Mouse (Mus musculus): ENCODE results near the gene Ccl5. TPM values are rescaled to one million over a fixed set of nuclear protein-coding genes. Genes with fewer than 3 reads are reported as not detected.
"Not testable (repeated sequence)": the region's sequence is repeated elsewhere in the genome, so short reads cannot be mapped to it uniquely, and the experiment has no call there.

Ccl5 gene
- not detected for total RNA-seq (2021)

DNA sequence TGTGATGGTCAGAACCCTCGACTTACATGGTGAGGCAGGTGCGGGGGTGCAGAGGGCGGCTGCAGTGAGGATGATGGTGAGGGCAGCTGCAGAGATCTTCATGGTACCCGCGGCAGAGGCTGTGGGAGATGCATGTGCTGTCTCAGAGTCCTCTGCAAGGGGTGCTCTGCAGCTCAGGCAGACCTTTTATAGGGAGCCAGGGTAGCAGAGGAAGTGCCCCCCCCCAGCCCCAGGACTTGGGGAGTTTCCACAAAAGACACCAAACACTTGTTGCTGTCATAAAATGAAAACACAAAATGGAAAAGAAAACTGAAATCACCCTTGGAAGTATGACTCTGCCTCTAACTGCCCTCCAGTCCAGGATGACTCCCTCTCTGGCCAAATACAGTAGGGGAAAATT, at the start of gene Ccl5:
TSS of gene Ccl5 (minus strand) at position 159 of the 400 bp plus-strand sequence.
- DNase-seq, result no peak

DNA sequence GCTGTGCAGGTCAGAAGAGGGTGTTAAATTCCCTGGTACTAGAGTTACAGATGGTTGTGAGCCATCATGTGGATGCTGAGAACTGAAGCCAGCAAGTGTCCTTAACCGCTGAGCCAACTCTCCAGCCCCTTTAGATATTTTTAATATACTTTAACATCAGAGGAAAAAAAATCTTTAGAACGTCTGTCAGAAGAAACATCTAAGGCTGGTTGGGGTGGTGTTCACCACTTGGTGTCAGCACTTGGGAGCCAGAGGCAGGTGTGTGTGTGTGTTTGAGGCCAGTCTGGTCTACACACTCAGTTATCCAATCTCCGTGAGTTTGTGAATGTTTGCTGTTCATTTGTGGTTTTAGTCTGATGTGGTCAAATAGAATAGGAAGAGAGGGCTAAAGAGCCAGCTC, 48.7 kb upstream of the Ccl5 start:
- DNase-seq, result no peak

DNA sequence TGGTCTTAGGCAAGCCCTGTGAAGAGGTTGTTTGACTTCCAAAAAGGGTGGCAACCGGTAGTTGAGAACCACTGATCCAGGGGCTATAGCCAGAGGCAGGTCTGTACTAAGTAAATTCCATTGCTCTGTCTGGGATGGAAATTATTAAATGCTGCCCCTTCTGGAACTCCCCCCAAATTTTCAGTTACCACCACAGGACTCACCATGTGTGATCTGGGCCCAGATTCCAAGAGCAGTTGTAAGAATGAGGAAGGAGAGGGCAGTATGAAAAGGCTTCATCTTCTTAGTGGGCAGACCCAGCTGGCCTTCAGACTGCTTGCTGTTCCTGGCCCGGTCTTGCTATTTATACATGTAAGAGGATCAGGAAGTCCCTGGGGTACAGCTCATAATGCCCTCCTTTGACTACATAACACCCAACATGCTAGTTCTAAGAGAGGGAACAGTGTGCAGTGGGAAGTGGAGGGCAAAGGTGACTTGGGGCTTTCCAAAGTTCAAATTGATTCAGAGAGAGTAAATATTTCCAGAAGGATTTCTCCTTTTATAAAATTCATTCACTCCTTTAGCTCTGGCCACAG, 48.0 kb upstream of the Ccl5 start, which contains the start of gene Ccl9:
TSS of gene Ccl9 (minus strand) at position 451 of the 575 bp plus-strand sequence.
- DNase-seq, result no peak

DNA sequence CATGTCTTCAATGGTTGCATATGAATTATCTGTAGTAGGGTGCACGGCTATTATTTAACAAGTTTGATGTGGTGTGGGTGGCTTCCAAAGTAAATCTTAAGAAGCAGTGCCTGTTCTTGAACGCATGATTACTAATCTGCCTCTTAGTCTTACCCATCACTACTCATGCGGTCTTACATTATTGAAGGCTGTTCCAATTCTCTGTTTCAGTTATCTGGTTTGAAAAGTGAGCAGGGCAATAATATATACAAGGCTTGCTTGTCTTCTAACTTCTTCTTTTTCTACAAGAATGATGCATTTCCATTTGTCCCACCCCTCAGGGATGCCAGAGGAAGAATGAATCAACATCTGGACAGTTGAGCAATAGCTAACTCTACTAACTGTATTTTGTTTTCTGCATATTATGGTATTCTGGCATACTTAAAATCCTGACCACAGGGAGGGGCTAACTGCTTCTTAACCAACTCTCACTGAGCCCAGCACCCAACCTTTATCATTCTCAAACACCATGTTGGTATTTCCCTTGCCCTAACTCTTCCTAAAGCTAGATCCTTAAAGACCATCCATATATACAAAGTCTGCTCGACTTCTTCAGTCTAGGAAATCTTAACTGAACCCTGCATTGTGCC, 46.7 kb upstream of the Ccl5 start:
- no peak for DNase-seq

DNA sequence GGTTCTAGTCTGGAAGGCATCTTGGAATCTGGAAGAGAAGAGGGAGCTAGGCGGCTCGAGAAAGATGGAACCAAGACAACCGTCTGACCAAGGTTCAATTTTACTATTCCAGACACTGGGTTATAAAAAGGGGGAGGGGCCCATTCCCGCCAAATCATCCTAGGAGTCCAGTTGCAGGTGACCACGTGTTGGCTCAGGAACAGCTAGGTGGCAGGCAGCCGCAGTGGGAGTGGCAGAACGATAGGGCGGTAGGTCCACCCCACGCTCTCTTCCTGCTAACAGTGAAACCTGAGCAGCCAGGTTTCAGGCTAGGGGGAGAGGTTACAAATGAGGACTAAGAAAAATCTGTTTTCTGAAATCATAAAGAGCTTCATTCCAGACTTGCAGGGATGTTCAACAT, 42.5 kb upstream of the Ccl5 start:
- no peak for DNase-seq

DNA sequence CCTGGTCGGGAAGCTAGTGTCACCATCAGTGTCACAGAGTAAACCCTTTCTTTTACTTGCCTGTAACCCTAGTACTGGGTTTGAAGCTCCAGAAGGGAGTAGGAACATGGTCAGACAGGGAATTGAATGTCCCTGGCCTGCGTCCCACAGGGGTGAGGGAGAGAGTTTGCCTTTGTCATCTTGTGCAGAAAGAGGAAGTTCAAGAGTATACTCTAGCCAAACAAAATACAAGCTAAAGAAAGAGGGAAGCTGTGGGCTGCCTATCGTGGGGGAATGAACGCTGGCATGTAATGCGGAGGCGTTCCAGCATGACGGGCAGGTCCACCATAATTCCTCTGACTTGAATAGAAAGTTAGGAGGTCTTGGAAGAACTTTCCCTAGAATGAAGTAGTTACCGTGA, 41.9 kb upstream of the Ccl5 start:
- DNase-seq, result peak; percentile 53

DNA sequence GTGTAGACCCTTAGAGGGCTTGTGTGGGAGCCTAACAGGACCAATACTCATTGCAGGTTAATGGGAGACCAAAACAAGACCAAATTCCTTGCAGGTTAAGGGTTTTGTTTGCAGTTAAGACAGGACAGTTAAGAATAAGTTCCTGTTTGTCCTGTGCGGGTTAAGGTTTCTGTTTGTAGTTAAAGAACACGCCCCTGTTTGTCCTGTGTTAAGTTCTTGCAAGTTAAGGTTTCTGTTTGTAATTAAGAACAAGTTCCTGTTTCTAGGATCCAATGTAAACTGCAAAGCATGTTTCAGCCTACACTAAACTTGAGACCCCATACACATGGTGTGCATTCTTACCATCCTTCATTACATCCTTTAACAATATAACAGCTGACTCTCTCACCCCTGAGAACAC, 39.9 kb upstream of the Ccl5 start:
- no peak for DNase-seq

DNA sequence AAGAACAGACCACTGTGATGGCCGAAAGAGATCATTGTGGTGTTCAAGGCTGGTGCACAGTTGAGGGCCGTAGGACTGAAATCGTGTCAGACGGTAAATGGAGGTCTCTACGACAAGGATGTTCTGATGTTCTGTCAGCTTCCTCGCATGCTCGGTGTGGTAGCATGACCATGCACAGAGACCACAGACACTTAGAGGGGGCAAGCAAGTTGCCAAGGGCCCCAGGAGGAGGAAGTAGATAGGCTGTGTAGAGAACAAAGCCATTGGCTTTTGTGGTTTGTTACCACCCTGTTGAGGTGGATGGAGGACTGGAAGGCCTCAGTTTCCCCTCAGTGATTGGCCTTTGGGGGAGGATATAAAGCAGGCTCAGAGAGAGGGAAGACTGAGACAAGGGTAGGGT, 38.9 kb upstream of the Ccl5 start:
- DNase-seq, result no peak

DNA sequence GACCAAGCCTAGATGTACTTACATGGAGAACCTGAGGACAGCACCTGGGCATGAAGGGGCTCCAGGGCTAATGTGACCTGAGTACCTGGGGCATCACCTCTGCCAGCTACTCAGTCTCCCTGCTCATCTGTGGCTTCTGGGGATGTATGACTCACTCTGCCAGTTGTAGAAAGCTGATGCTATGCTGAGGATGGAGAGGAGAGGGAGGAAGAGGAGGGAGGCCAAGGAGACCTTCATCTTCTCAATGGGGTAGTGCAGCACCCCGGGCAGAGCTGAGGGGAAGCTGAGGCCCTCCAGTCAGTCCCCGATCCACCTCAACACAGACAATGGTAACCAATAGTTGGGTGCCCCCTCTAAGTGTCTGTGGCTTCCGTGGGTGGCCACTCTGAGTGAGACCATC, 38.5 kb upstream of the Ccl5 start:
- DNase-seq, result no peak

DNA sequence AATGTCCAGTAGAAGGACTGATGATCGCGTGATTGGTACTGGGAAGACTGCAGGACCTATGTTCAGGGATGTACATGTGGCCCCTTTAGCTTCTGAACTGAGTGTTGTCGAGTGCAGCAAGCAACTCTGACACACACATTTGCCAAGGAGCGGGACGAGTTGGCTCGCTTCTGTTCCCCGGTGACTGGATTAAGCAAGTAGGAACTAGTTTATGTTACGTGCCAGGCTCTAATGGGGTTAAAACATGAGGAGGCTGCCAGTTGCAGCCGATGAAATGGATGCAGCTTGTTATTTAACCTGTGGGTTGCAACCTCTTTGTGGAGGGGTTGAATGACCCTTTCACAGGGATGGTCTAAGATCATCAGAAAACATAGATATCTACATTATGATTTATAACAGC, 37.7 kb upstream of the Ccl5 start:
- DNase-seq, result no peak

DNA sequence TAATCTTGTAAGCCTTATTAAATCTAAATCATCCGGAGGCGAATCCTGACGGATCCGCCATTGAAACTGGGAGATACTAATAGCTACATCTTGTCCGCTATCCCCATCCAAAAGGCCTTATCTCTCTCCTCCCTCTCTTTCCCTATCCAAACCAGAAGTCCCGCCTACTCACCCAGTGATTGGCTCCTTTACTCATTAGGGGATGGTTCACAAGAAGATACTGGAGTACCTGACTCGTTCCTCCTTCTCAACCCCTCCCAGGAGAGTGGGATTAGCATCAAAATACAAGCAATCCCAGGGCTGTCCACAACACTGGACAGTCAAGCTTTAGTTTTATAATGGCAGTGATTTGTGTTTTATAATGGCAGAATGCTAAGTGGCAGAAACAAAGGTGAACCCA, 37.0 kb upstream of the Ccl5 start:
- no peak for DNase-seq

DNA sequence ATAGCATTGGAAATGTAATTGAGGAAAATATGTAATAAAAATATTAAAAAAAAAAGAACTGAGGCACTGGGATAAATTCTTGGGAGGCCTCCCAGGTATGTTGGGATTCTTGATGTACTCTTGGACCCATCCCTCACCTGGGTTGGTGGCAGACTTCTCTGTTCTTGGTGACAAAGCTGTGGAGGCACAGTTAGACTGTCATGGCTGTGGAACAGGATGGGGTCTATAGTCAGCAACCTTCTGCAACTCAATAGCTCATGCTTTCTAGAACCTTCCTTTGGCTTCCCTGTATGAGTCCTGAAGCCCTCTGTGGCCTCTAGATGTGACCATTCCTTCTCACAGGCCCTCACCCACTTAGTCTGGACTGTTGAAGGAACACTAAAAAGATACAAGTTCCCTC, 36.3 kb upstream of the Ccl5 start:
- DNase-seq, result no peak

DNA sequence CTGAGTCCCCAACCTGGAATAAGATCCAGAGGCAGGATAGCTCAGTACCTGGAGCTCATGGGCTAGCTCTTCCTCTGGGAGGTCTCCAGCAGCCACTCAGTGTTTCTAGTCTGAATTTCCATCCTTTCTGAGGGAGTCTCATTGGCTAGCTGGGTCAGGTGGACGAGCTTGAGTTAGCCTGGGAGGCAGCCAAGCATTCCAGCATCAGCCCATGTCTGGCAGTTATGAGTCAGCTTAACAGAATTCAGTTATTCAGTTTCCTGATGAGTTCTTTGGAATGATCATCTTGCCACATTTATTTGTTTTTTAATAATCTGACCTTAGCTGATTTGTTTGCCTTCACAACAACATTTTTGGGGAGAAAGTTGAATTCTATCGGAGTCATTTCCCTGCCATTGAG, 33.4 kb upstream of the Ccl5 start:
- DNase-seq, result peak; percentile 59

DNA sequence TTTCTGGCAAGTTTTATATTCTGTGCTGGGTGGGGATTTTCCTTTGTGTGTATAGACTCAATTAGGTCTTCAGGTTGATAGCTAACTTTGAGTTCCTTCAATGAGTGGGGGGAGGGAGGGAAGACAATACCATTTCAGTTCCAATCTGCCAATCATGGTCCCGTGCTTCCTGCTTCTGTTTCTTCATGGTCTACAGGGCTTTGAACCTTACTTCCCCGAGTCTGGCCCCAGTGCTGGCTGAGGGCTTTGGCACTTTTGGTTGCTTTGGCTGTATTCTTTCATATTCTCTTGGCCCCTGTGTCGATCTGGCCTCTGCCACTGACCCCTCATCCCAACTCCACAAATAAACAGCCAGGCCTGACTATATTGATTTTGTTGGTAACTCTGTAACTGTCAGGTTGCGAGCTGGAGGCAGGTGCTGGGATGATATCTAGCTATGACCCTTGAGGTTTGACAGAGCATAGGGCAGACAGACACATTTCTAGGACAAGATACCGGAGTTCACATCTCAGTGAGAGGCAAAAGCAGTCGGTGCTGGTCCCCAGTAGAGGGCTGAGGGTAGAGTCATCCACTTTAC, 32.1 kb upstream of the Ccl5 start:
- no peak for DNase-seq

DNA sequence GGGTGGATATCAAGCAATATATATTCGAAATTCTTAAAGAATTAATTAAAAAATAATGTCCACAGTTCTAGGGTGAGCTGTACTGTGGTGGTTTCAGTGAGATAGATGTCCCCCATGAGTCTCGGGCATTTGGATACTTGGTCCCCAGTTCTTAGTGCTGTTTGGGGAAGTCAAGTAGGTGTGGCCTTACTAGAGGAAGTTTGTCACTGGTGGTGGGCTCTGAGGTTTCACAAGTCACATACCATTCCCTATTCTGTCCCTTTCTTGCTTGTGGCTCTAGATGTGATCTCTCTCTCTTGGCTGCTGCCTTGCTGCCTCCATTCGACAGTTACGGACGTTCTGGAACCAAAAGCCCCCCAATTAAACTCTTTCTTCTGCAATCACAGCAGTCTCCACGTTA, 30.1 kb upstream of the Ccl5 start:
- DNase-seq, result no peak

DNA sequence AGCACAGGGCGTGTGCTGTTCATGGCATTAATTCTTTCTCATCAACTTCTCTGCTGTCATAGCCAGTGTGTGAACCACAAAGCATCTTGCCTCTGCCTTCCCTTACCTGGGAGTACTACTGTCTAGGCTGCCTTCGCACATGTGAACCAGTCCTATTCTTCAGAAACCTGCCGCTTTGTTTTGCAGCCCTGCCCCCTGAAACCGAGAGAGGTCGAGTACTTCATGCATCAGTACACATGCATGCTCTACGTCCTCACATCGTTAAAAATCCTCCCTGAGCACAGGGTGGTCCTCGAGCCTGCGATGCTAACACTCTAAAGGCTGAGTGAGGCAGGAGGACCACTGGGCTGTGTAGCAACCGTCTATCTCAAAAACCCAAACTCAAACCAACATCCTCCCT, 26.8 kb upstream of the Ccl5 start:
- no peak for DNase-seq

DNA sequence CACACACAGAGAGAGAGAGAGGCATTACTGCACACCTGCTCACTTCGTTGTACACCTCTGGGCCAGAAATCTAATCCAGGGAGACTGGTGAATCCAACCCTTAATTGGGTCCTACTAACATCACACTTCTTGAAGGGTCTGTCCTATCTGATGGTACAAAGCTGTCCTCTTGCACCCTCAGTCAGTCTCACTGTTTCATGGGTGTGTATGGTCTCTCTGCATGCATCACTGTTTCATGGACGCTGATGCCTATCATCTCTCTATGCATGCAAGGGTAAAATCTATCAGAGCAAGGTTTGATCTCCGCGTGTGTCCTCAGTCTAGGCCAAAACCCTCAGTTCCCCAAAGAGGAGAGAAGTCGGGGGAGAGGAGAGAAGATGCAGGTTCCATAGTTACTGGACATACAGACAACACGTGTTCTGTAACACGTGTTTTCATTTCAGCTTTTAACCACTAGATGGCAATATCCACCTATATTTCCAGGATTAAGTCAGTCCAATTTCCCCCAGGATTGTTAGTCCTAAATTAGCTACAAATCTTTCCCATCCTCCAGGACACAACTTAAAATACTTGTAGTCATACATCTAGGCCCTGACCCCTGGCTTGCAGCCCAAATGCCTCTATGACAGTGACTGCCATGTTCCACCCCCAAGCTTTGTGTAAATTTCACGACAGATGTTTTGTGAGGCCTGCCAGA, 25.9 kb upstream of the Ccl5 start:
- peak; percentile 70 for DNase-seq

DNA sequence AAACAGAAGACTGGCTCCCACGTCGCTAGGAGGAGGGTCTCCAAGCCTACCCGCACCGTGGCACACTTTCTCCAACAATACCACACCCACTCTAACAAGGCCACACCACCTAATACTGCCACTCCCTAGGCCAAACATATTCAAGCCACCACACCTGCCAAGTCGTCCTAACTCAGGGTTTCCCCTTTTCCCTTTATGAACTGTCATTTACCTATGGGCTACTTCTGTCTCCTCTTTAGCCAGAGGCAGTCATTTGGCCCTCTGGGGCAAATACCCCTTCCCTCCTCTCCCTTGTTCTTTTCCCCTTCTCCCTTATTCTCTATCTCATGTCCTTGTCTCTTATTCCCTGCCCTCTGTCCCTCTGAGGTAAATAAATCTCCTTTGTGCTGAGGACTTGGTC, 21.4 kb upstream of the Ccl5 start:
- no peak for DNase-seq

DNA sequence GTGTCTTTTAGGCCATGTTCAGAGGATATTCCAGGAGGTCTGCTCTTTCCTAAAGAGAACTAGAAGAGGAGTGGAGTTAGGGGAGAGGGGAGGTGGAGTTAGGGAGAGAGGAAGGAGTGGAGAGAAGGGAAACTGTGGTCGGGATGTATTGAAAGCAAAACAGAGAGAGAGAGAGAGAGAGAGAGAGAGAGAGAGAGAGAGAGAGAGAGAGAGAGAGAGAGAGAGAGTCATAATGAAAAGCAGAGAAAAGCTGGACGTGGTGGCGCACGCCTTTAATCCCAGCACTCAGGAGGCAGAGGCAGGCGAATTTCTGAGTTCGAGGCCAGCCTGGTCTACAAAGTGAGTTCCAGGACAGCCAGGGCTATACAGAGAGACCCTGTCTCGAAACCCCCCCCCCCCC, 20.7 kb upstream of the Ccl5 start:
- not testable (repeated sequence) for DNase-seq

DNA sequence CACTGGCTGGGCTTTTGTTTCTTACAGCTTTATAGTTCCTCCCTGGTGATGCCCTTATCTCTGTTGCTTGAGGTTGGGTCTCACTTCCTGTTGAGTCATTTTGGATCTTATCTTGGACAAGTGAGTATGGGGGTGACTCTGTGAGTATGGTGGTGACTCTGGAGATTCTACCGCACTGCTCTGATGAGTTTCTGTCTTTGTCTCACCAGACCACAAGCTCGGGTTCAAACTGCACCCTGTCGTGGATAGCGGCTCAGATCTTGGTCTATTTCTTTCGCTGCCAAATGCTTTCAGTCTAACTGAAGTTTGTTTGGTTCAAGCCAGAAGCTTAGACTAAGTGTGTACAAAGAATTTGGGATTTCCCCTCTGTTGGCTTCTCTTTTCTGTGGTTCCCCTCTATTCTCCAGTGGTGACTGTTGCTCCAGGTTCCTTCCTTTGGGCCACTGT, 19.9 kb upstream of the Ccl5 start:
- no peak for DNase-seq

DNA sequence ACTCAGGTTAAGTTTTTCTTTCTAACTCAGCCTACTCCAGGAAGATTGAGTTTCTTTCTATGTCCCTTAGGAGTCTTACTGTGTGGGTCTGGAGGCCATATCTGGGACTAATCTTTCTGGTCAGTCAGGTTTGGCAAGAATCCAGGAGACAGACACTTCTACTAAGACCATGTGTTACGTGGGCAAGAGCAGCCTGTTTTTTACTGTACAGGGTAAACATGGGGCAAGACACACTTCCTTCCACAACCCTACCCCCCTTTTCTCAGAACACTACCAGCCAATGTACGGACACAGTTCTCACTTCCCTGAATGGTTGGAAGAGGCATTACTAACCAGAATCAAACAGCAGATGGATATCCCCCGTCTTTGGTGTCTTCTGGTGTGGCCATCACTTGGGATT, 13.9 kb upstream of the Ccl5 start:
- no peak for DNase-seq

DNA sequence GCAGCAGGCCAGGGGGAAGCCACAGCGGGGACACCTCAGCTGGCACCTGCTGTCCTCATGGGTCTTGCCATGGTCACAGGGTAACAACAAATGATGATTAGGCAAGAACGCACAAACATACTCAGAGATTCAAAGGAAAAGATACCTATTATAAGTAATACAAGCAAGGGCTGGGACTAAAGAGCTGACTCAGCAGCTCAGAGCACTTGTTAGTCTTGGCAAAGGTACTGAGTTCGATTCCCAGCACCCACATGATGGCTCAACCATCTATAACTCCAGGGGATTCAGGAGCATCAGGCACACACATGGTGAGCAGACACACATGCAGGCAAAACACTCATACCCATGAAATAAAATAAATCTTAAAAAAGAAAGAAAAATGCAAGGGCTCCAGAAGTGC, 11.1 kb upstream of the Ccl5 start:
- no peak for DNase-seq

DNA sequence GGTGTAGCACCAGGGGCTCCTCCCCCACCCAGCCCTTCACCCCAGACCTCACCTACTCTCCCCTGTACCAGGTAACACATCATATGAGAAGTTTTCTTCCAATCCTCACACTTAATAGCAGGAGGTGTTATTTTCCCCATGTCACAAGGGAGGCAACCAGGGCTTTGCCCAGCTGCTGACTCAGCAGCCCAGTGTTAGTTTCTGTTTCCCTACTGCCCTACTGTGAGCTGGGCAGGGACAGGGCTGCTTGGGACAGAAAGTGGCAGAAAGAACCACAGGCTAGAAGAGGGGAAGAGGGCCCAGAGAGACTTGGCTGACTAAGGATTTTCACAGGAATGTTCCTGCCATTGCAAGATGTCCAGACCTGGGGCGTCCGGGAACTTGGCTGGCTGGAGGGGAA, 10.6 kb upstream of the Ccl5 start:
- DNase-seq, result no peak
